Mouse (Mus musculus): ENCODE measurements around the gene Scg2.

DNA sequence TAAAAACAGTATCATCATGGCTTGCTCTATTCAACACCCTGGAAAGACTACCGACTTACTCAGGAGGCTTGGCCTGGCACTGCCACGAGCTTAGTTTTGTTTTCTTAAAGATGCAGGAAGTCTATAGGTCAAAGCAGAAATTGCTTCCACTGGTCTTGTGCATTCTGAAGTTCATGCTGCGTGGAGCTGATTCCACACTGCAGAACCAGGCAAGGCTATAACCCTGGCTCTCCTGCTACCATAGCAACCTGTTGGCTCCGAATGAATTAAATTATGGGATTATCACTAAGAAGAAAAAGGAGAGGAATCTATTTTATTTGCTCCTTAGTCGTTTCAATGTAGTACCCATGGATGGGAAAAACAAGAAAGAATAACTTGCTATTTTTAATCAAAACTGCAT, 10.9 kb downstream of the Scg2 start:
- no peak for TF ChIP-seq CTCF (IDR thresholded peaks at IDR 0.05; ENCODE audit: low read depth, low read length)
- no peak for TF ChIP-seq GATA1 (IDR thresholded peaks at IDR 0.05; ENCODE audit: borderline replicate concordance, low read length)
- no peak for TF ChIP-seq POLR2AphosphoS5 (IDR thresholded peaks at IDR 0.05; ENCODE audit: insufficient replicate concordance, low read depth, low read length)
- TF ChIP-seq TAL1 (conservative IDR thresholded peaks at IDR 0.05; ENCODE audit: low read depth, low read length) = no peak
- no peak for TF ChIP-seq GATA2 (IDR thresholded peaks at IDR 0.05; ENCODE audit: borderline replicate concordance, low read depth, low read length)
